Mouse (Mus musculus): ENCODE measurements at regions not wholly inside any gene's neighbourhood (a gene's known extent, or its start where the extent isn't known, plus 50 kb on each side); places are given as distances from the start of the nearest gene placed in this dataset.
A peak's percentile ranks its signal among the peaks of the same experiment; 100 is the strongest.

- peak in 1 of 2 experiments; percentile 12 for DNase-seq
Measured at GRCm38 (mm10) chr2:148622216-148622615, 50.2 kb upstream of the Nxt1 start.

- no peak for DNase-seq
Measured at GRCm38 (mm10) chr2:148611911-148612310, 60.5 kb upstream of the Nxt1 start.

GRCm38 (mm10) chr2:148605425-148605930 lies 66.9 kb upstream of the Nxt1 start:
- no peak for DNase-seq

- no peak for DNase-seq
Measured at GRCm38 (mm10) chr2:148603951-148604350, 68.5 kb upstream of the Nxt1 start.

- DNase-seq = no peak
Measured at GRCm38 (mm10) chr2:148603315-148603714, 69.1 kb upstream of the Nxt1 start.

- no peak for DNase-seq
Measured at GRCm38 (mm10) chr2:148599498-148599897, 72.9 kb upstream of the Nxt1 start.

GRCm38 (mm10) chr2:148596966-148597365 lies 75.4 kb upstream of the Nxt1 start:
- no peak for DNase-seq

GRCm38 (mm10) chr2:148585721-148586335 lies 86.6 kb upstream of the Nxt1 start:
- DNase-seq = no peak

- DNase-seq = no peak
Measured at GRCm38 (mm10) chr2:148582208-148582607, 90.2 kb upstream of the Nxt1 start.

- no peak for DNase-seq
Measured at GRCm38 (mm10) chr2:148581666-148582065, 90.7 kb upstream of the Nxt1 start.

- DNase-seq = peak; percentile 12 to 24
Measured at GRCm38 (mm10) chr2:148580286-148580966, 92.0 kb upstream of the Nxt1 start.

GRCm38 (mm10) chr2:148579564-148579963 lies 92.8 kb upstream of the Nxt1 start:
- DNase-seq = no peak

GRCm38 (mm10) chr2:148579027-148579426 lies 93.4 kb upstream of the Nxt1 start:
- DNase-seq = no peak

GRCm38 (mm10) chr2:148578176-148578575 lies 94.2 kb upstream of the Nxt1 start:
- DNase-seq = no peak

- no peak for DNase-seq
Measured at GRCm38 (mm10) chr2:148575433-148575832, 97.0 kb upstream of the Nxt1 start.

- peak; percentile 10 to 49 for DNase-seq
Measured at GRCm38 (mm10) chr2:148572165-148572564, 100.2 kb upstream of the Nxt1 start.

GRCm38 (mm10) chr2:148571616-148572015 lies 100.8 kb upstream of the Nxt1 start:
- no peak for DNase-seq

- no peak for DNase-seq
Measured at GRCm38 (mm10) chr2:148571018-148571417, 101.4 kb upstream of the Nxt1 start.

GRCm38 (mm10) chr2:148567930-148568481 lies 104.4 kb upstream of the Nxt1 start:
- DNase-seq = no peak

GRCm38 (mm10) chr2:148563390-148563789 lies 109.0 kb upstream of the Nxt1 start:
- DNase-seq = no peak

GRCm38 (mm10) chr2:148562041-148562440 lies 110.4 kb upstream of the Nxt1 start:
- DNase-seq = no peak

- no peak for DNase-seq
Measured at GRCm38 (mm10) chr2:148560013-148560773, 112.2 kb upstream of the Nxt1 start.

GRCm38 (mm10) chr2:148559376-148559775 lies 113.0 kb upstream of the Nxt1 start:
- no peak for DNase-seq
